Mouse (Mus musculus): Measurements from ENCODE around the gene Trpc4. TPM values are rescaled to one million over a fixed set of nuclear protein-coding genes. Genes with fewer than 3 reads are reported as not detected.

Trpc4 gene
- polyA plus RNA-seq, 1 experiment from 2014 or later, result 0.07 TPM

GRCm38 (mm10) chr3:54314055-54314454 is 158.2 kb downstream of the Trpc4 start:
- Histone ChIP-seq H3K4me1 (ENCODE audit: insufficient read depth, low read depth, low read length) (no peaks in the 10 kb centered on the region), H3K36me3 (ENCODE audit: insufficient read depth, low read length) (no peaks in the 10 kb centered on the region), H3K27me3 (replicated peaks; ENCODE audit: insufficient read depth, low read length) (no peaks in the 10 kb centered on the region), H3K4me2 (replicated peaks; ENCODE audit: low read depth, low read length) (no peak overlapping the region), H3K4me3 (ENCODE audit: low read depth, low read length) (no peak overlapping the region), H3K9me3 (ENCODE audit: low read length) (no peaks in the 10 kb centered on the region), H3K9ac (replicated peaks; ENCODE audit: low read depth) (no peak overlapping the region), H3K27ac (ENCODE audit: low read length) (no peak overlapping the region)
- DNase-seq (ENCODE audit: low spot score), result peak; percentile 17
- 84% methylated on average over 2 of the region's 2 CpGs for WGBS
- no peak for ATAC-seq
- TF ChIP-seq CTCF (IDR thresholded peaks at IDR 0.05) (peak; percentile 34), EP300 (IDR thresholded peaks at IDR 0.05) (no peak)

- 23% methylated on average over 9 of the region's 9 CpGs for WGBS
- peak; percentile 52; the same call in 1 of the 2 replicates for ATAC-seq
Observed at GRCm38 (mm10) chr3:54352891-54353652, 197.2 kb downstream of the Trpc4 start.

GRCm38 (mm10) chr3:54357561-54357960 is 201.7 kb downstream of the Trpc4 start:
- H3K36me3 ChIP-seq (ENCODE audit: insufficient read depth, low read length), result no peaks in the 10 kb centered on the region
- H3K27ac ChIP-seq (ENCODE audit: low read length), result no peak overlapping the region
- ATAC-seq (no peak), DNase-seq (ENCODE audit: low spot score) (peak; percentile 69)
- no peak overlapping the region for H3K4me3 ChIP-seq (ENCODE audit: low read depth, low read length)
- H3K9me3 ChIP-seq (ENCODE audit: low read length), result no peaks in the 10 kb centered on the region
- H3K4me1 ChIP-seq (ENCODE audit: insufficient read depth, low read depth, low read length), result no peaks in the 10 kb centered on the region
- 62% methylated on average over 3 of the region's 3 CpGs for WGBS
- TF ChIP-seq EP300 (IDR thresholded peaks at IDR 0.05) (no peak), CTCF (IDR thresholded peaks at IDR 0.05) (peak; percentile 70)
- no peaks in the 10 kb centered on the region for H3K27me3 ChIP-seq (replicated peaks; ENCODE audit: insufficient read depth, low read length)
- no peak overlapping the region for H3K9ac ChIP-seq (replicated peaks; ENCODE audit: low read depth)
- H3K4me2 ChIP-seq (replicated peaks; ENCODE audit: low read depth, low read length), result no peak overlapping the region

More at GRCm38 (mm10) chr3:54352891-54353652, 197.2 kb downstream of the Trpc4 start:
- no peaks in the 10 kb centered on the region for H3K4me1 ChIP-seq (ENCODE audit: insufficient read depth, low read depth, low read length)
- no peaks in the 10 kb centered on the region for H3K27me3 ChIP-seq (replicated peaks; ENCODE audit: insufficient read depth, low read length)
- no peak overlapping the region for H3K4me3 ChIP-seq (ENCODE audit: low read depth, low read length)
- H3K36me3 ChIP-seq (ENCODE audit: insufficient read depth, low read length), result no peaks in the 10 kb centered on the region
- H3K27ac ChIP-seq (ENCODE audit: low read length), result no peak overlapping the region
- DNase-seq (ENCODE audit: low spot score), result peak; percentile 70
- H3K9ac ChIP-seq (replicated peaks; ENCODE audit: low read depth), result no peak overlapping the region
- no peak overlapping the region for H3K4me2 ChIP-seq (replicated peaks; ENCODE audit: low read depth, low read length)
- no peaks in the 10 kb centered on the region for H3K9me3 ChIP-seq (ENCODE audit: low read length)
- TF ChIP-seq EP300 (IDR thresholded peaks at IDR 0.05), result no peak
- peak; percentile 87 for TF ChIP-seq CTCF (IDR thresholded peaks at IDR 0.05)

GRCm38 (mm10) chr3:54358463-54359189 is 202.8 kb downstream of the Trpc4 start:
- Histone ChIP-seq H3K4me2 (replicated peaks; ENCODE audit: low read depth, low read length) (peak overlapping the region; percentile 36), H3K4me3 (ENCODE audit: low read depth, low read length) (0 out of 2 replicates have a peak overlapping the region, but pooled peaks have one; percentile 3), H3K9me3 (ENCODE audit: low read length) (no peaks in the 10 kb centered on the region), H3K4me1 (ENCODE audit: insufficient read depth, low read depth, low read length) (no peaks in the 10 kb centered on the region), H3K27me3 (replicated peaks; ENCODE audit: insufficient read depth, low read length) (no peaks in the 10 kb centered on the region), H3K36me3 (ENCODE audit: insufficient read depth, low read length) (no peaks in the 10 kb centered on the region), H3K27ac (ENCODE audit: low read length) (no peak overlapping the region), H3K9ac (replicated peaks; ENCODE audit: low read depth) (no peak overlapping the region)
- no peak for TF ChIP-seq CTCF (IDR thresholded peaks at IDR 0.05)
- no peak for TF ChIP-seq EP300 (IDR thresholded peaks at IDR 0.05)
- peak; percentile 43 for DNase-seq (ENCODE audit: low spot score)
- WGBS, result 32% methylated on average over 15 of the region's 15 CpGs
- ATAC-seq, result peak; percentile 74

GRCm38 (mm10) chr3:54360897-54361296 is 205.1 kb downstream of the Trpc4 start, which contains the start of gene Postn:
Gene Postn (plus strand): TSS chr3:54361109.
- Histone ChIP-seq H3K27me3 (replicated peaks; ENCODE audit: insufficient read depth, low read length) (no peaks in the 10 kb centered on the region), H3K4me1 (ENCODE audit: insufficient read depth, low read depth, low read length) (no peaks in the 10 kb centered on the region), H3K4me3 (ENCODE audit: low read depth, low read length) (no peak within 1 kb of the TSS), H3K9me3 (ENCODE audit: low read length) (no peaks in the 10 kb centered on the region), H3K36me3 (ENCODE audit: insufficient read depth, low read length) (no peaks in the 10 kb centered on the region), H3K27ac (ENCODE audit: low read length) (no peak within 1 kb of the TSS), H3K4me2 (replicated peaks; ENCODE audit: low read depth, low read length) (no peak within 1 kb of the TSS), H3K9ac (replicated peaks; ENCODE audit: low read depth) (no peak within 1 kb of the TSS)
- peak; percentile 45 for ATAC-seq
- DNase-seq (ENCODE audit: low spot score), result peak; percentile 24
- 32% methylated on average over 6 of the region's 6 CpGs for WGBS
- no peak for TF ChIP-seq CTCF (IDR thresholded peaks at IDR 0.05)
- no peak for TF ChIP-seq EP300 (IDR thresholded peaks at IDR 0.05)

- no peak for TF ChIP-seq CTCF (IDR thresholded peaks at IDR 0.05)
- no peak for TF ChIP-seq EP300 (IDR thresholded peaks at IDR 0.05)
- no peak for DNase-seq (ENCODE audit: low spot score)
- H3K9ac ChIP-seq (replicated peaks; ENCODE audit: low read depth), result no peak overlapping the region
Observed at GRCm38 (mm10) chr3:54361656-54362055, 205.8 kb downstream of the Trpc4 start.

More at GRCm38 (mm10) chr3:54361656-54362055, 205.8 kb downstream of the Trpc4 start:
- Histone ChIP-seq H3K9me3 (ENCODE audit: low read length) (no peaks in the 10 kb centered on the region), H3K4me1 (ENCODE audit: insufficient read depth, low read depth, low read length) (no peaks in the 10 kb centered on the region), H3K27me3 (replicated peaks; ENCODE audit: insufficient read depth, low read length) (no peaks in the 10 kb centered on the region), H3K4me3 (ENCODE audit: low read depth, low read length) (no peak overlapping the region), H3K4me2 (replicated peaks; ENCODE audit: low read depth, low read length) (no peak overlapping the region), H3K36me3 (ENCODE audit: insufficient read depth, low read length) (no peaks in the 10 kb centered on the region), H3K27ac (ENCODE audit: low read length) (no peak overlapping the region)
- ATAC-seq, result no peak

Other genes starting within 250 kb of the Trpc4 start
- gene Postn, start 205.1 kb downstream of the Trpc4 start, polyA plus RNA-seq (2015; fragmentation: Nextera tagmentation; extraction: Ambion mirVana), result 199 and 239 TPM in 2 replicates

All from lung, postnatal 0 days (tissue).